8 mouse cellular contexts compared by ENCODE assay signal in the genomic region with DNA sequence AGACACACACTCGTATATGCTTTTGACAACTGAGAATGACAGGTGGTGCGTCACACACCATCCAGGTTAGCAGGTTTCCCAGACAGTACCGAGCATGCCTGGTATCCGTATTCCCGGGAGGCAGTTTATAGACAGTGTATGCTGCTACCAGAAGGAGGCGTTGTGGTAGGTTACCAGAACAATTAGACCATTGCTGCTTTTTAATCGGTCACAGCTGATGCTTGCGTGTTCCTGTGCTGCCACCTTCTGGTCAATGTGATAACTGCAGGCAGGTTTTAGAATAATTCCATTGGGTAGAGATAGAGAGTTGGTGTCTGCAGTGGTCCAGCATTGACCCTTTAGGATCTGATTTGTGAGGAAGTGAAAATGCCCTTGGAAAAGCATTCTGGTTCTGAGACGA. TPM values are rescaled to one million over a fixed set of nuclear protein-coding genes. Genes with fewer than 3 reads are reported as not detected.
A peak's percentile ranks its signal among the peaks of the same experiment; 100 is the strongest.
DNase-seq lines count a peak whose midpoint lies in the region; ATAC-seq and TF ChIP-seq lines count a peak whose summit lies in the region.

No protein-coding gene starts in this region.

- peaks cover 6% of the 10 kb centered on the region; the same call in 1 of the 2 replicates for H3K27me3 ChIP-seq in intestine, embryonic 14.5 days (replicated peaks; ENCODE audit: control insufficient read depth, insufficient read depth, low read length)
- H3K27me3 ChIP-seq in intestine, embryonic 16.5 days (replicated peaks; ENCODE audit: control insufficient read depth, insufficient read depth, low read length) = peaks cover 2% of the 10 kb centered on the region; the same call in 1 of the 2 replicates
- peaks cover 11% of the 10 kb centered on the region; the same call in 1 of the 2 replicates for H3K27me3 ChIP-seq in hindbrain, embryonic 16.5 days (replicated peaks; ENCODE audit: control insufficient read depth, insufficient read depth, low read length)
- peaks cover 13% of the 10 kb centered on the region for H3K27me3 ChIP-seq in midbrain, embryonic 13.5 days
- H3K27me3 ChIP-seq in spleen, adult 2 months (ENCODE audit: control insufficient read depth, insufficient read depth, low read length) = no peaks in the 10 kb centered on the region

- no peaks in the 10 kb centered on the region for H3K9me3 ChIP-seq in intestine, embryonic 14.5 days (ENCODE audit: control insufficient read depth, low read length)
- no peaks in the 10 kb centered on the region for H3K9me3 ChIP-seq in intestine, embryonic 16.5 days (ENCODE audit: control insufficient read depth, low read length)
- no peaks in the 10 kb centered on the region for H3K9me3 ChIP-seq in hindbrain, embryonic 16.5 days (ENCODE audit: control insufficient read depth, low read length)
- H3K9me3 ChIP-seq in midbrain, embryonic 13.5 days = no peaks in the 10 kb centered on the region

- DNase-seq in intestine, embryonic 14.5 days (ENCODE audit: low spot score) = peak; percentile 93
- DNase-seq in cerebellum, adult 8-10 months = peak; percentile 96
- DNase-seq in left cerebral cortex, postnatal 10 days (ENCODE audit: extremely low spot score in 1 of 2, low spot score in 2 of 2) = peak; percentile 85 to 90
- peak; percentile 39 to 63 for DNase-seq in spleen, adult 2 months (ENCODE audit: low read depth in 1 of 2, low spot score in 2 of 2)

- no peak overlapping the region for H3K4me2 ChIP-seq in intestine, embryonic 14.5 days (ENCODE audit: low read length)
- no peak overlapping the region for H3K4me2 ChIP-seq in intestine, embryonic 16.5 days (ENCODE audit: low read depth, low read length)
- peak overlapping the region; percentile 45 for H3K4me2 ChIP-seq in hindbrain, embryonic 16.5 days (ENCODE audit: low read length)
- peak overlapping the region; percentile 26; the same call in 1 of the 2 replicates for H3K4me2 ChIP-seq in midbrain, embryonic 13.5 days (replicated peaks)

- no peaks in the 10 kb centered on the region for H3K36me3 ChIP-seq in intestine, embryonic 14.5 days (ENCODE audit: control insufficient read depth, insufficient read depth, low read length)
- H3K36me3 ChIP-seq in intestine, embryonic 16.5 days (ENCODE audit: control insufficient read depth, insufficient read depth, low read length) = no peaks in the 10 kb centered on the region
- no peaks in the 10 kb centered on the region for H3K36me3 ChIP-seq in hindbrain, embryonic 16.5 days (ENCODE audit: control insufficient read depth, insufficient read depth, low read length)
- H3K36me3 ChIP-seq in midbrain, embryonic 13.5 days = no peaks in the 10 kb centered on the region
- H3K36me3 ChIP-seq in spleen, adult 2 months (ENCODE audit: control insufficient read depth, insufficient read depth, low read length) = no peaks in the 10 kb centered on the region

- WGBS in intestine, embryonic 14.5 days = 10% methylated on average over 9 of the region's 9 CpGs
- 9% methylated on average over 9 of the region's 9 CpGs for WGBS in intestine, embryonic 16.5 days
- WGBS in hindbrain, embryonic 16.5 days = 7% methylated on average over 9 of the region's 9 CpGs
- WGBS in midbrain, embryonic 13.5 days = 8% methylated on average over 9 of the region's 9 CpGs
- WGBS in spleen, adult 2 months = 19% methylated on average over 9 of the region's 9 CpGs

- H3K4me1 ChIP-seq in intestine, embryonic 14.5 days (replicated peaks; ENCODE audit: control insufficient read depth, insufficient read depth, low read length) = no peaks in the 10 kb centered on the region
- no peaks in the 10 kb centered on the region for H3K4me1 ChIP-seq in intestine, embryonic 16.5 days (ENCODE audit: control insufficient read depth, insufficient read depth, low read length)
- H3K4me1 ChIP-seq in hindbrain, embryonic 16.5 days (ENCODE audit: control insufficient read depth, insufficient read depth, low read depth, low read length) = no peaks in the 10 kb centered on the region
- no peaks in the 10 kb centered on the region for H3K4me1 ChIP-seq in midbrain, embryonic 13.5 days (replicated peaks)
- no peaks in the 10 kb centered on the region for H3K4me1 ChIP-seq in spleen, adult 2 months (ENCODE audit: control insufficient read depth, insufficient read depth, insufficient read length)

- H3K4me3 ChIP-seq in intestine, embryonic 14.5 days (ENCODE audit: low read depth, low read length) = no peak overlapping the region
- H3K4me3 ChIP-seq in intestine, embryonic 16.5 days (ENCODE audit: low read length) = no peak overlapping the region
- H3K4me3 ChIP-seq in hindbrain, embryonic 16.5 days (ENCODE audit: low read length) = no peak overlapping the region
- no peak overlapping the region for H3K4me3 ChIP-seq in midbrain, embryonic 13.5 days (replicated peaks)
- H3K4me3 ChIP-seq in spleen, adult 2 months (ENCODE audit: extremely low read depth, insufficient read depth, insufficient read length) = no peak overlapping the region

- peak; percentile 76; the same call in 1 of the 2 replicates for TF ChIP-seq CTCF in spleen, adult 2 months (IDR thresholded peaks at IDR 0.05; ENCODE audit: extremely low read depth, insufficient read depth, insufficient read length, insufficient replicate concordance)

- H3K27ac ChIP-seq in intestine, embryonic 14.5 days (ENCODE audit: low read depth) = no peak overlapping the region
- H3K27ac ChIP-seq in intestine, embryonic 16.5 days (ENCODE audit: low read length) = no peak overlapping the region
- H3K27ac ChIP-seq in hindbrain, embryonic 16.5 days (ENCODE audit: low read depth, low read length) = no peak overlapping the region
- no peak overlapping the region for H3K27ac ChIP-seq in midbrain, embryonic 13.5 days
- H3K27ac ChIP-seq in spleen, adult 2 months (ENCODE audit: insufficient read depth, low read length) = no peak overlapping the region

- peak; percentile 79; the same call in 1 of the 2 replicates for ATAC-seq in intestine, embryonic 14.5 days (replicated peaks; ENCODE audit: low FRiP score, low TSS enrichment, low read depth)
- ATAC-seq in intestine, embryonic 16.5 days = no peak
- ATAC-seq in frontal cortex, adult (ENCODE audit: low TSS enrichment) = peak; percentile 93
- ATAC-seq in hindbrain, embryonic 16.5 days = peak; percentile 79
- ATAC-seq in midbrain, embryonic 13.5 days = peak; percentile 91

- no peak overlapping the region for H3K9ac ChIP-seq in intestine, embryonic 14.5 days (ENCODE audit: low read length)
- no peak overlapping the region for H3K9ac ChIP-seq in intestine, embryonic 16.5 days (ENCODE audit: low read depth, low read length)
- H3K9ac ChIP-seq in hindbrain, embryonic 16.5 days (ENCODE audit: low read depth, low read length) = 0 out of 2 replicates have a peak overlapping the region, but pooled peaks have one; percentile 35
- no peak overlapping the region for H3K9ac ChIP-seq in midbrain, embryonic 13.5 days (replicated peaks)

- intact Hi-C loops in left cerebral cortex, postnatal 10 days (cut with DNase I) = loop anchor here (2.0 to 5.0 kb wide), 2 partner anchors 207 to 433 kb away; no protein-coding TSS in a partner anchor

- no peak for TF ChIP-seq POLR2A in spleen, adult 2 months (IDR thresholded peaks at IDR 0.05; ENCODE audit: low read depth, low read length)

RNA-seq across cellular contexts. Expression of a gene that starts 9.7 kb away (rescaled TPM):
- polyA plus RNA-seq in intestine, embryonic 14.5 days (2014; fragmentation: Nextera tagmentation; extraction: Ambion mirVana) = not detected in 2 replicates
- polyA plus RNA-seq in intestine, embryonic 16.5 days (2015; fragmentation: Nextera tagmentation; extraction: Ambion mirVana) = not detected in 2 replicates
- polyA plus RNA-seq in hindbrain, embryonic 16.5 days (2015; fragmentation: Nextera tagmentation; extraction: Ambion mirVana) = not detected in 2 replicates
- not detected for total RNA-seq in left cerebral cortex, postnatal 10 days (2021)
- not detected in 2 replicates for polyA plus RNA-seq in midbrain, embryonic 13.5 days (2015; fragmentation: Nextera tagmentation; extraction: Ambion mirVana)
- not detected in 2 replicates for polyA plus RNA-seq in spleen, adult 2 months (2012; rRNA removed)

RNA-seq across cellular contexts. Expression of a gene that starts 35.4 kb away (rescaled TPM):
- 16.8 and 18.9 TPM in 2 replicates for polyA plus RNA-seq in intestine, embryonic 14.5 days (2014; fragmentation: Nextera tagmentation; extraction: Ambion mirVana)
- 13.6 and 15.8 TPM in 2 replicates for polyA plus RNA-seq in intestine, embryonic 16.5 days (2015; fragmentation: Nextera tagmentation; extraction: Ambion mirVana)
- polyA plus RNA-seq in hindbrain, embryonic 16.5 days (2015; fragmentation: Nextera tagmentation; extraction: Ambion mirVana) = 1,116 and 1,219 TPM in 2 replicates
- total RNA-seq in left cerebral cortex, postnatal 10 days (2021) = 100 to 1,000 TPM; 526 to 602 TPM
- polyA plus RNA-seq in midbrain, embryonic 13.5 days (2015; fragmentation: Nextera tagmentation; extraction: Ambion mirVana) = 537 and 610 TPM in 2 replicates
- 0.57 and 0.66 TPM in 2 replicates for polyA plus RNA-seq in spleen, adult 2 months (2012; rRNA removed)

Comparison
In these comparisons a context has a peak if more than half of its experiments do, and no peak if none do; other contexts are left out.
1. H3K4me2 ChIP-seq: peak in hindbrain, embryonic 16.5 days (single experiment) and midbrain, embryonic 13.5 days (single experiment); none in intestine, embryonic 14.5 days (single experiment) and intestine, embryonic 16.5 days (single experiment).
2. RNA of a gene that starts 35.4 kb away (polyA plus RNA-seq): 1,116 to 1,219 TPM in hindbrain, embryonic 16.5 days and 537 to 610 TPM in midbrain, embryonic 13.5 days; 16.8 to 18.9 TPM in intestine, embryonic 14.5 days, 13.6 to 15.8 TPM in intestine, embryonic 16.5 days and 0.57 to 0.66 TPM in spleen, adult 2 months; every median in the first group is over 10 times any median in the second.
3. Peak in every context shown above with its lines, with median percentiles within 50 percentile points of each other: DNase-seq.